Mouse (Mus musculus) left cerebral cortex, adult 11 months (tissue): ENCODE results near the gene Catsper3.

ENCODE experiments used
- DNase-seq: peaks from one replicate; pipeline ENCODE4 v3.0.0; 2022; ENCODE audit warnings: low spot score

Catsper3 gene

DNA sequence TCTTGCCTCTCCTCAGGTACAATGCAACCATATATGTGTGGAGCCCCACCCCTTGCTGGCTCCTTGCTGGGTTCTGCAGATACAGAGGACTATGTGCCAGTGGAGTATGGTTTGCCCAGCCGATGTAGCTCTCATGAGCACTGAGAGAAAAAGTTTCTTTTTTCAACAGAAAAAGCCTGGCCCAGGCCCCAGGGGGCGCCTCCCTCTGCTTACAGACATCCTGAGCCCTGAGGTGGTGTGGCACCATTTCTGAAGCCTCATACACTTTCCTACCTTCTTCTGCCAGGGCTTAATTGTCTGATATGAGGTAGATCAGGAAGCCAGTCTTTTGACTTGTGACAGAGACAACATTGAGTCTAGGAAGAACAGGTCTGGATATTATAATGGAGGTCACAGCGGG lies 67.8 kb downstream of the Catsper3 start:
- DNase-seq: no peak

DNA sequence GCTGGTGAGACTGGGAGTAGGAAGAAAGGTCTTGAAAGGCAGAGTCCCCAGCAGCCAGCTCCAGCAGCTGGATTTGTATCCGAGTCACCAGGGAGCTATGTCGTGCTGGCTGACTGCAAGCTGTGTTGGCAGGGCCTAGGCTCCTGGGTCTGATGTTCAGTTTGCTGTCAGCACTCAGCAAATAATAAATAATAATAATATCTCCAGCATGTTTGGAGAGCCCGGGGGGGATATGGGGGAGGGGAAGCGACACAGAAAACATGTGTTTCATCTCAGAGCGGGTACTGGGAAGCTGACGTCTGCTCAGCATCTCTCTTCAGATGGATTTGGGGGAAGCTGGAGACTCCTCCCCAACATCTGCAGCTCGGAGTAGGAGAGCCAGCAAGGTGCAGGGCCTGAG lies 71.4 kb downstream of the Catsper3 start:
- no peak for DNase-seq

DNA sequence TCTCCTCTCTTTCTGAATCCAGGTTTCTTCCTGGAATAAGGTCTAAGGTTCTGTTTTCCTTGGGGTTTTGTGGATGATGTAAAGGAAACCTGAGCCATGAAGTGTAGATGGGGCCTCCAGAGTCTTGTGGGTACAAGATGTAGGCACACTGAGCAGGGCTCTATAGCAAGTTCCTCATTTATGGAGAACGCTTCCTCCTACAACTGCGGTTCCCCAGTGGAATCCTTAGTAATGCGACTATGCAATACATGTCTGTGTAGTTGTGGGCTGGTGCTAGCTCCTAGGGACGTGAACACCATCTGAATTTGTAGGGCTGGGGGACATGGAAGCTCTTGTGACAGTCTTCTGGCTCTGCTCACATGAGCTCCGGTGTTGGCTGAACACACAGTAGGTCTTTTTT lies 74.1 kb downstream of the Catsper3 start:
- no peak for DNase-seq
